Mouse (Mus musculus) lung, postnatal 0 days (tissue): ENCODE results near the gene Ubxn2a. TPM values are rescaled to one million over a fixed set of nuclear protein-coding genes. Genes with fewer than 3 reads are reported as not detected.
"Not testable (repeated sequence)": the region's sequence is repeated elsewhere in the genome, so short reads cannot be mapped to it uniquely, and the experiment has no call there.

Experiments used
- ATAC-seq: fragments of 200-750 bp; cut with Nextera tagmentation; 2 replicates; pipeline ENCODE4 v1.8.0; 2017; ENCODE audit warnings: moderate library complexity
- DNase-seq: peaks from one replicate; pipeline ENCODE4 v3.0.0-alpha.2; 2016; ENCODE audit warnings: low spot score
- H3K27ac ChIP-seq: fragments of 300-500 bp; sonication (generic); 2 replicates; pipeline ENCODE4 v1.5.1; 2014; ENCODE audit warnings: antibody characterized with exemption, mild to moderate bottlenecking, low read length, mixed read lengths
- H3K27me3 ChIP-seq: fragments of 300-500 bp; sonication (generic); replicated peaks from 2 replicates; pipeline ENCODE4 v1.6.1; 2014; ENCODE audit warnings: low read length, mixed read lengths; ENCODE audit not compliant: insufficient read depth
- H3K36me3 ChIP-seq: fragments of 300-500 bp; sonication (generic); 2 replicates; pipeline ENCODE4 v1.6.1; 2014; ENCODE audit warnings: low read length, mixed read lengths; ENCODE audit not compliant: insufficient read depth
- H3K4me1 ChIP-seq: fragments of 300-500 bp; sonication (generic); 2 replicates; pipeline ENCODE4 v1.6.1; 2014; ENCODE audit warnings: antibody characterized with exemption, low read depth, low read length, mixed read lengths; ENCODE audit not compliant: insufficient read depth
- H3K4me2 ChIP-seq: fragments of 300-500 bp; sonication (generic); replicated peaks from 2 replicates; pipeline ENCODE4 v1.6.1; 2014; ENCODE audit warnings: low read depth, mild to moderate bottlenecking, low read length, moderate library complexity, mixed read lengths
- H3K4me3 ChIP-seq: fragments of 300-500 bp; sonication (generic); 2 replicates; pipeline ENCODE4 v1.5.1; 2014; ENCODE audit warnings: low read depth, low read length
- H3K9ac ChIP-seq: fragments of 300-500 bp; sonication (generic); replicated peaks from 2 replicates; pipeline ENCODE4 v1.6.1; 2014; ENCODE audit warnings: low read depth, mild to moderate bottlenecking
- H3K9me3 ChIP-seq: fragments of 300-500 bp; sonication (generic); 2 replicates; pipeline ENCODE4 v1.6.1; 2016; ENCODE audit warnings: low read length, mixed read lengths
- CTCF ChIP-seq: IDR thresholded peaks from 2 replicates; pipeline ENCODE4 v1.5.1; 2016; ENCODE audit warnings: antibody characterized with exemption, mild to moderate bottlenecking
- EP300 ChIP-seq: IDR thresholded peaks from 2 replicates; pipeline ENCODE4 v1.6.1; 2016; ENCODE audit warnings: antibody characterized with exemption, mild to moderate bottlenecking, control low read depth
- WGBS: fragments of 180-500 bp; shearing (Covaris S2); extraction: QIAGEN DNeasy Blood & Tissue Kit; methylation state at CpG from one replicate; pipeline ENCODE4 v1.1.7; 2014; 5-methylcytosine and 5-hydroxymethylcytosine counted together
- polyA plus RNA-seq: library from polyadenylated mRNA; unstranded; fragments of >200 nt; fragmentation: Nextera tagmentation; extraction: Ambion mirVana; gene quantifications from 2 replicates; pipeline ENCODE4 v1.2.1, GENCODE M21; 2015

The Ubxn2a gene
- polyA plus RNA-seq, 1 experiment from 2014 or later: 30.9 TPM

DNA sequence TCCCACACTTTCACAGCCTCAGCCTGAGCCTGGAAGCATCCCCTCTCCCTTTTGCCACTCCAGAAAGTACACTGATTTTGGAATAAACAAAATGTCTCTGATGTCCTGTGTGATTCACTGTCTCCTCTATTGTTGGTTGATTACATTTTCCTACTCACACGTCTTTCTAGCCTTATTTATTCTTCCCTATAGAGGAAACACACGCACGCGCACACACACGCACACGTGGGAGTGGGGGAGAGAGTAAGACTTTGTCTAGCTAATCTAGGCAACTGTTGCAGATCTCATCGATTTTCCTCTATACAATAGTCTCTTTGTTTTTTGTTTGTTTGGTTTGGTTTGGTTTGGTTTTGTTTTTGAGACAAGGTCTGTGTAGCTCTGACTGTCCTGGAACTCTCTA, 886 bp upstream of the Ubxn2a start:
- H3K4me1 ChIP-seq: no peaks in the 10 kb centered on the region
- H3K9me3 ChIP-seq: no peaks in the 10 kb centered on the region
- H3K4me2 ChIP-seq: no peak overlapping the region
- H3K36me3 ChIP-seq: no peaks in the 10 kb centered on the region
- 79% methylated on average over 7 of the region's 7 CpGs for WGBS
- no peak overlapping the region for H3K27ac ChIP-seq
- ATAC-seq: no peak
- no peak overlapping the region for H3K9ac ChIP-seq
- DNase-seq: no peak
- H3K4me3 ChIP-seq: no peak overlapping the region
- TF ChIP-seq EP300 (no peak), CTCF (no peak)
- H3K27me3 ChIP-seq: no peaks in the 10 kb centered on the region

DNA sequence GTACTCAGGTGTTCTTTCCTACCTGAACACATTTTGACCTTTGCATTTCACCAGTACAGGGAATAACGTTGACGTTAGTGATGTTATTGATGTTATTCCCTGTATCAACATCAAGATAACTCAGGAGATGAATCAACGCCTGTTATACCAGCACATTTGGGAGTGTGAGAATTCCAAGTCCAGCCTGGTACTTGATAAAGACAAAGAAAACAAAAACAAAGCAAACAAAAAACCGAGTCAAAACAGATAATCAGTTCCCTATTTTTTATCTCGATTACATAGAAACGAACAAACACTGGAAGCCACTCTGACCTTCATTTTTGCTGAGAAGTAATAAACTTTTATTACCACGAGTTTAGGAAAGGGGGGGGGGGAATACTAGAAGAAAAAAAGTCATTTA, 1.0 kb downstream of the Ubxn2a start:
- H3K4me2 ChIP-seq: peak overlapping the region; percentile 87
- no peak for DNase-seq
- H3K4me3 ChIP-seq: peak overlapping the region; percentile 80
- H3K36me3 ChIP-seq: no peaks in the 10 kb centered on the region
- no peaks in the 10 kb centered on the region for H3K27me3 ChIP-seq
- WGBS: 34% methylated on average over 7 of the region's 7 CpGs
- peak overlapping the region; percentile 93 for H3K27ac ChIP-seq
- H3K9me3 ChIP-seq: no peaks in the 10 kb centered on the region
- no peaks in the 10 kb centered on the region for H3K4me1 ChIP-seq
- ATAC-seq: no peak
- H3K9ac ChIP-seq: peak overlapping the region; percentile 79; the same call in 1 of the 2 replicates
- TF ChIP-seq EP300: no peak
- no peak for TF ChIP-seq CTCF

DNA sequence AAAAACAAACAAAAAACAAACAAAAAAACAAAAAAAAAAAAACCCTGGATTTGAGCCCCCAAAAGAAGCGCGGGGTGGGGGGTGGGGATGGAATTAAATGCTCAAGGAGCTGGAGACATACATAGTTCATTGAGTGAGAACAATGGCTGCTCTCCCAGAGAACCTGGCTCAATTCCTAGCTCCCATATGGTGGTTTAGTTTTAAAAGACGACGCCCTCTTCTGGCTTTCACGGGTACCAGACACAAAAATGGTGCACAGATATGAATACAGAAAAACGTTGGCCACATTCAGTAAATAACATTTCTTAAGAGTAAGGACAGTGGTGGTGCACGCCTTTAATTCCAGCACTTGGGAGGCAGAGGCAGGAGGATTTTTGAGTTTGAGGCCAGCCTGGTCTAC, 1.6 kb downstream of the Ubxn2a start:
- WGBS: 77% methylated on average over 7 of the region's 7 CpGs
- Histone ChIP-seq H3K36me3 (no peaks in the 10 kb centered on the region), H3K4me3 (no peak overlapping the region), H3K4me1 (no peaks in the 10 kb centered on the region), H3K27me3 (no peaks in the 10 kb centered on the region), H3K9me3 (no peaks in the 10 kb centered on the region), H3K9ac (no peak overlapping the region), H3K27ac (no peak overlapping the region), H3K4me2 (no peak overlapping the region)
- TF ChIP-seq CTCF (peak; percentile 31), EP300 (no peak)
- DNase-seq: peak; percentile 64
- no peak for ATAC-seq

DNA sequence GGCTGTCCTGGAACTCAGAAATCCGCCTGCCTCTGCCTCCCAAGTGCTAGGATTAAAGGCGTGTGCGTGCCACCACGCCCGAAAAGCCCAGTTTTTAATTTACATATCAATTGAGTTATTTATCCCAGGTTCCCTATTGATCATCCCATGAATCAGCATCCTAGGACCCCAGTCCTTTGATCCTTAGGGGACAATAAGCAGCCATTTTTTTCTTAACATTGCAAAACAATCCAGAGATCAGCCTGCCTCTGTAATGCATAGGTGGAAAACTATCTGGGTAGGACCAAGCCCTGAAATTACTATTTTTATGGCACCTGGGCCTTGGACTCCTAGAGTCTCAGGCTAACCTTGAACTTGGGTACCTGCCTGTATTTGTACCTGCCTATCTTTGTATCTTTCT, 9.5 kb downstream of the Ubxn2a start:
- Histone ChIP-seq H3K27ac (no peak overlapping the region), H3K4me3 (no peak overlapping the region), H3K36me3 (no peaks in the 10 kb centered on the region), H3K4me1 (no peaks in the 10 kb centered on the region), H3K9ac (no peak overlapping the region), H3K9me3 (no peaks in the 10 kb centered on the region), H3K4me2 (no peak overlapping the region), H3K27me3 (no peaks in the 10 kb centered on the region)
- ATAC-seq (no peak), DNase-seq (no peak)
- TF ChIP-seq EP300 (no peak), CTCF (no peak)
- WGBS: 94% methylated on average over 5 of the region's 5 CpGs

DNA sequence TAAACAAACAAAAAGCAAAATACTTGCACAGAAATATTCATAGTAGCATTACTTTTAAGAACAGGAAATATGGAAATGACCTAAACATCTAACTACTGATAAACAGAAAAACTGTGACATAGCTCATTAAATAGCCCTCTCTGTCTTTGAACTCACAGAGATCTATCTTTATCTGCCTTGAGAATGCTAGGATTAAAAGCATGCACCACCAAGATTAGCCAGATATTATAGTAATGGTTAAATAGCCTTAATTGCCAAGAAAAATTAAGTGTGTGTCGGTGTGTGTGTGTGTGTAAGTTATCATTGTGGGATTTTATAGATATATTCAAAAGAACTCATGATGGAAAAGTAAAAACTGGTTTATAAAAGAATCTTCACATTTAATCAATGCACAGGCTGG, 17.6 kb downstream of the Ubxn2a start:
- Histone ChIP-seq H3K27ac (no peak overlapping the region), H3K9me3 (no peaks in the 10 kb centered on the region), H3K27me3 (no peaks in the 10 kb centered on the region), H3K36me3 (0 out of 2 replicates have a peak, but pooled peaks cover 3% of the 10 kb centered on the region), H3K9ac (no peak overlapping the region), H3K4me1 (no peaks in the 10 kb centered on the region), H3K4me3 (no peak overlapping the region), H3K4me2 (no peak overlapping the region)
- ATAC-seq (no peak), DNase-seq (no peak)
- TF ChIP-seq CTCF: no peak
- TF ChIP-seq EP300: no peak
- 91% methylated on average over 1 of the region's 1 CpGs for WGBS

DNA sequence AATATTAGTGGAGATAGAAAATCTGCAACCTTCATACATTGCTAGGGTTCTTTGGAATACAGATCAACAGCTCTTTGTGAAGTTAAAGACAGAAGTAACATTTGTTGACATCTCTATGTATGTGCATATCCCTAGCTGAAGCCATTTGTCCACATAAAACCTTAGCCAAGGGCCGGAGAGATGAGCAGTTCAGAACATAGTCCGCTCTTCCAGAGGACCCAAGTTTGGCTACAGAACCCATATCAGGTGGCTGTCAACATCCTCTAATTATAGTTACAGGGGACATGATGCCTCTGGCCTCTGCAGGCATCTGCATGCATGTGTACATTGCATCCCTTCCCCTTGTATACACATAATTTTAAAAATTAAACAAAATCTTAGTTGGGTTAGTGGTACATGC, 18.3 kb downstream of the Ubxn2a start:
- Histone ChIP-seq H3K36me3 (0 out of 2 replicates have a peak, but pooled peaks cover 5% of the 10 kb centered on the region), H3K9me3 (no peaks in the 10 kb centered on the region), H3K27me3 (no peaks in the 10 kb centered on the region), H3K4me1 (no peaks in the 10 kb centered on the region), H3K4me3 (no peak overlapping the region), H3K9ac (no peak overlapping the region), H3K4me2 (no peak overlapping the region), H3K27ac (no peak overlapping the region)
- TF ChIP-seq EP300 (no peak), CTCF (no peak)
- WGBS: 93% methylated on average over 2 of the region's 2 CpGs
- no peak for DNase-seq
- ATAC-seq: no peak

DNA sequence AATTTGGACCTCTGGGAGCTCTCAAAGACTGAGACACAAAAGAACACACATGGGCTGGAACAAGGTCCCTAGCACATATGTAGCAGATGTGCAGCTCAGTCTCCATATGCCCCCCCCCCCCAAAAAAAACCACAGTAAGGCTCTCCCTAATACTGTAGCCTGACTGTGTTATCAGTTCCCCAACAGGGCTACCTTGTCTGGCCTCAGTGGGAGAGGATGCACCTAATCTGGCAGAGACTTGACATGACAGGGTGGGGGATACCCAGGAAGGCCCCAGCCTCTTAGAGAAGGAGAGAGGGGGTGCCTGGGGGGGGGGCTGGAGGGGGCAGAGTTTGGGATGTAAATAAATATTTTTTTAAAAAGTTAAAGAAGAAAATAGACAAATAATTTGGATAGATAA, 18.8 kb downstream of the Ubxn2a start:
- H3K27me3 ChIP-seq: no peaks in the 10 kb centered on the region
- ATAC-seq (no peak), DNase-seq (no peak)
- H3K4me2 ChIP-seq: no peak overlapping the region
- 0 out of 2 replicates have a peak, but pooled peaks cover 5% of the 10 kb centered on the region for H3K36me3 ChIP-seq
- H3K4me3 ChIP-seq: no peak overlapping the region
- H3K9ac ChIP-seq: no peak overlapping the region
- TF ChIP-seq CTCF: no peak
- no peak for TF ChIP-seq EP300
- H3K27ac ChIP-seq: no peak overlapping the region
- H3K4me1 ChIP-seq: no peaks in the 10 kb centered on the region
- no peaks in the 10 kb centered on the region for H3K9me3 ChIP-seq

DNA sequence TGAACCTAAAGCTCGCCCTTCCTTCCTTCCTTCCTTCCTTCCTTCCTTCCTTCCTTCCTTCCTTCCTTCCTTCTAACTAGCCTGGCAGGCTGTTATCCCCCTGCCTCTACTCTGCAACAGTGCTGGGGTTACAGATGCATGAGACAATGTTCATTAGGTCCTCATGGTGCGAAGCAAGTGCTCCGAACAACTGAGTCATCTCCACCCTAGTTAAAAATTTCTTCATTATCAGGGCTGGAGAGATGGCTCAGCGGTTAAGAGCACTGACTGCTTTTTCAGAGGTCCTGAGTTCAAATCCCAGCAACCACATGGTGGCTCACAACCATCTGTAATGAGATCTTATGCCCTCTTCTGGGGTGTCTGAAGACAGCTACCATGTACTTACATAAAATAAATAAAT, 20.9 kb downstream of the Ubxn2a start:
- H3K27ac ChIP-seq, H3K4me1 ChIP-seq, H3K4me2 ChIP-seq, H3K4me3 ChIP-seq, H3K27me3 ChIP-seq, H3K36me3 ChIP-seq, DNase-seq, H3K9ac ChIP-seq, ATAC-seq, H3K9me3 ChIP-seq: not testable (repeated sequence)
- 99% methylated on average over 4 of the region's 4 CpGs for WGBS
